Mouse (Mus musculus) forebrain, embryonic 10.5 days (tissue): ENCODE results near the gene Zfp691. TPM values are rescaled to one million over a fixed set of nuclear protein-coding genes. Genes with fewer than 3 reads are reported as not detected.

Experiments used
- DNase-seq: peaks from one replicate; pipeline ENCODE4 v3.0.0-alpha.2; 2017; ENCODE audit warnings: low spot score; ENCODE audit errors: extremely low spot score
- H3K27ac ChIP-seq: fragments of 300-500 bp; sonication (generic); 2 replicates; pipeline ENCODE4 v1.5.1; 2016; ENCODE audit warnings: mild to moderate bottlenecking
- H3K27me3 ChIP-seq: fragments of 300-500 bp; sonication (generic); 2 replicates; pipeline ENCODE4 v1.6.1; 2016; ENCODE audit warnings: mild to moderate bottlenecking; ENCODE audit not compliant: poor library complexity, severe bottlenecking
- H3K36me3 ChIP-seq: fragments of 300-500 bp; sonication (generic); replicated peaks from 2 replicates; pipeline ENCODE4 v1.6.1; 2016; ENCODE audit warnings: mild to moderate bottlenecking, moderate library complexity
- H3K4me1 ChIP-seq: fragments of 300-500 bp; sonication (generic); 2 replicates; pipeline ENCODE4 v1.6.1; 2016
- H3K4me3 ChIP-seq: fragments of 300-500 bp; sonication (generic); 2 replicates; pipeline ENCODE4 v1.5.1; 2016; ENCODE audit warnings: mild to moderate bottlenecking, moderate library complexity
- H3K9me3 ChIP-seq: fragments of 300-500 bp; sonication (generic); 2 replicates; pipeline ENCODE4 v1.6.1; 2016; ENCODE audit warnings: mild to moderate bottlenecking, moderate library complexity
- WGBS: fragments of 180-500 bp; shearing (Covaris S2); methylation state at CpG from one replicate; pipeline ENCODE4 v1.1.7; 2016; 5-methylcytosine and 5-hydroxymethylcytosine counted together
- polyA plus RNA-seq: library from polyadenylated mRNA; unstranded; fragments of >200 nt; fragmentation: Nextera tagmentation; extraction: Ambion mirVana; gene quantifications from 2 replicates; pipeline ENCODE4 v1.2.1, GENCODE M21; 2016

Gene Zfp691
- polyA plus RNA-seq, 1 experiment from 2014 or later: 10.5 TPM

- no peak for DNase-seq
- H3K4me1 ChIP-seq: no peaks in the 10 kb centered on the region
- peak overlapping the region; percentile 20; the same call in 1 of the 2 replicates for H3K4me3 ChIP-seq
- WGBS: 88% methylated on average over 6 of the region's 6 CpGs
- H3K27me3 ChIP-seq: no peaks in the 10 kb centered on the region
- H3K9me3 ChIP-seq: no peaks in the 10 kb centered on the region
- H3K36me3 ChIP-seq: no peaks in the 10 kb centered on the region
- H3K27ac ChIP-seq: peak overlapping the region; percentile 56; the same call in 1 of the 2 replicates
These were observed 15.4 kb upstream of the Zfp691 start for GRCm38 (mm10) chr4:119189392-119189791.

- H3K27me3 ChIP-seq: no peaks in the 10 kb centered on the region
- H3K36me3 ChIP-seq: no peaks in the 10 kb centered on the region
- 64% methylated on average over 11 of the region's 11 CpGs for WGBS
- H3K27ac ChIP-seq: no peak overlapping the region
- DNase-seq: no peak
- no peaks in the 10 kb centered on the region for H3K4me1 ChIP-seq
- no peaks in the 10 kb centered on the region for H3K9me3 ChIP-seq
- peak overlapping the region; percentile 1 for H3K4me3 ChIP-seq
These were observed 14.2 kb upstream of the Zfp691 start for GRCm38 (mm10) chr4:119188060-119188785.

GRCm38 (mm10) chr4:119185771-119186170 is 11.8 kb upstream of the Zfp691 start:
- 86% methylated on average over 4 of the region's 4 CpGs for WGBS
- DNase-seq: no peak
- H3K4me3 ChIP-seq: no peak overlapping the region
- no peak overlapping the region for H3K27ac ChIP-seq
- no peaks in the 10 kb centered on the region for H3K36me3 ChIP-seq
- no peaks in the 10 kb centered on the region for H3K4me1 ChIP-seq
- no peaks in the 10 kb centered on the region for H3K9me3 ChIP-seq
- no peaks in the 10 kb centered on the region for H3K27me3 ChIP-seq

- no peaks in the 10 kb centered on the region for H3K27me3 ChIP-seq
- H3K4me3 ChIP-seq: no peak overlapping the region
- no peaks in the 10 kb centered on the region for H3K36me3 ChIP-seq
- WGBS: 63% methylated on average over 1 of the region's 1 CpGs
- DNase-seq: no peak
- H3K27ac ChIP-seq: no peak overlapping the region
- no peaks in the 10 kb centered on the region for H3K9me3 ChIP-seq
- H3K4me1 ChIP-seq: no peaks in the 10 kb centered on the region
These were observed 9.5 kb upstream of the Zfp691 start for GRCm38 (mm10) chr4:119183525-119183924.

GRCm38 (mm10) chr4:119181456-119181855 is 7.5 kb upstream of the Zfp691 start:
- no peaks in the 10 kb centered on the region for H3K4me1 ChIP-seq
- H3K27ac ChIP-seq: no peak overlapping the region
- H3K36me3 ChIP-seq: no peaks in the 10 kb centered on the region
- H3K4me3 ChIP-seq: no peak overlapping the region
- DNase-seq: no peak
- H3K27me3 ChIP-seq: no peaks in the 10 kb centered on the region
- no peaks in the 10 kb centered on the region for H3K9me3 ChIP-seq
- WGBS: 91% methylated on average over 9 of the region's 9 CpGs

GRCm38 (mm10) chr4:119180133-119180707 is 6.2 kb upstream of the Zfp691 start:
- H3K27ac ChIP-seq: no peak overlapping the region
- DNase-seq: no peak
- H3K4me1 ChIP-seq: no peaks in the 10 kb centered on the region
- H3K9me3 ChIP-seq: no peaks in the 10 kb centered on the region
- WGBS: 62% methylated on average over 4 of the region's 4 CpGs
- H3K27me3 ChIP-seq: no peaks in the 10 kb centered on the region
- H3K36me3 ChIP-seq: no peaks in the 10 kb centered on the region
- no peak overlapping the region for H3K4me3 ChIP-seq

- WGBS: 77% methylated on average over 18 of the region's 18 CpGs
- no peak for DNase-seq
- H3K36me3 ChIP-seq: no peaks in the 10 kb centered on the region
These were observed 4.3 kb upstream of the Zfp691 start for GRCm38 (mm10) chr4:119178331-119178730.

GRCm38 (mm10) chr4:119177702-119178101 is 3.7 kb upstream of the Zfp691 start:
- no peaks in the 10 kb centered on the region for H3K27me3 ChIP-seq
- H3K9me3 ChIP-seq: no peaks in the 10 kb centered on the region
- H3K27ac ChIP-seq: no peak overlapping the region
- no peaks in the 10 kb centered on the region for H3K36me3 ChIP-seq
- H3K4me3 ChIP-seq: no peak overlapping the region
- H3K4me1 ChIP-seq: peaks cover 13% of the 10 kb centered on the region
- 79% methylated on average over 5 of the region's 5 CpGs for WGBS
- no peak for DNase-seq

More at GRCm38 (mm10) chr4:119178331-119178730, 4.3 kb upstream of the Zfp691 start:
- Histone ChIP-seq H3K4me3 (no peak overlapping the region), H3K27ac (no peak overlapping the region), H3K4me1 (peaks cover 6% of the 10 kb centered on the region), H3K9me3 (no peaks in the 10 kb centered on the region), H3K27me3 (no peaks in the 10 kb centered on the region)

- H3K27me3 ChIP-seq: no peaks in the 10 kb centered on the region
- peak overlapping the region; percentile 92 for H3K27ac ChIP-seq
- H3K36me3 ChIP-seq: peaks cover 34% of the 10 kb centered on the region
- peak overlapping the region; percentile 84 for H3K4me3 ChIP-seq
- no peak for DNase-seq
- H3K9me3 ChIP-seq: no peaks in the 10 kb centered on the region
- peaks cover 24% of the 10 kb centered on the region for H3K4me1 ChIP-seq
- WGBS: 51% methylated on average over 18 of the region's 18 CpGs
These were observed 910 bp downstream of the Zfp691 start for GRCm38 (mm10) chr4:119172919-119173650.

GRCm38 (mm10) chr4:119167663-119168062 is 6.3 kb downstream of the Zfp691 start:
- H3K4me3 ChIP-seq: no peak overlapping the region
- peaks cover 11% of the 10 kb centered on the region for H3K4me1 ChIP-seq
- H3K36me3 ChIP-seq: peaks cover 37% of the 10 kb centered on the region
- no peaks in the 10 kb centered on the region for H3K27me3 ChIP-seq
- peak; percentile 82 for DNase-seq
- no peaks in the 10 kb centered on the region for H3K9me3 ChIP-seq
- WGBS: 11% methylated on average over 4 of the region's 4 CpGs
- H3K27ac ChIP-seq: no peak overlapping the region

- Histone ChIP-seq H3K4me3 (no peak overlapping the region), H3K36me3 (peaks cover 37% of the 10 kb centered on the region), H3K27me3 (no peaks in the 10 kb centered on the region), H3K4me1 (peaks cover 8% of the 10 kb centered on the region), H3K27ac (no peak overlapping the region), H3K9me3 (no peaks in the 10 kb centered on the region)
- no peak for DNase-seq
- WGBS: 86% methylated on average over 4 of the region's 4 CpGs
These were observed 6.9 kb downstream of the Zfp691 start for GRCm38 (mm10) chr4:119167068-119167467.

GRCm38 (mm10) chr4:119165916-119166315 is 8.1 kb downstream of the Zfp691 start:
- WGBS: 82% methylated on average over 7 of the region's 7 CpGs
- Histone ChIP-seq H3K36me3 (peaks cover 31% of the 10 kb centered on the region), H3K27me3 (no peaks in the 10 kb centered on the region), H3K4me3 (no peak overlapping the region), H3K27ac (no peak overlapping the region), H3K4me1 (peaks cover 8% of the 10 kb centered on the region), H3K9me3 (no peaks in the 10 kb centered on the region)
- no peak for DNase-seq

- H3K27me3 ChIP-seq: no peaks in the 10 kb centered on the region
- WGBS: 69% methylated on average over 4 of the region's 4 CpGs
- H3K4me1 ChIP-seq: no peaks in the 10 kb centered on the region
- DNase-seq: no peak
- peaks cover 2% of the 10 kb centered on the region for H3K36me3 ChIP-seq
- no peak overlapping the region for H3K27ac ChIP-seq
- H3K4me3 ChIP-seq: no peak overlapping the region
- no peaks in the 10 kb centered on the region for H3K9me3 ChIP-seq
These were observed 11.0 kb downstream of the Zfp691 start for GRCm38 (mm10) chr4:119162990-119163389.
